Mouse (Mus musculus) spleen, postnatal 14 days (tissue): ENCODE measurements around the gene Irf8.

Source experiments
- DNase-seq, 2 experiments: peaks; one replicate each; pipeline ENCODE4 v3.0.0; 2021 to 2022; ENCODE audit warnings: low spot score in 2 of 2

Irf8 gene

DNA sequence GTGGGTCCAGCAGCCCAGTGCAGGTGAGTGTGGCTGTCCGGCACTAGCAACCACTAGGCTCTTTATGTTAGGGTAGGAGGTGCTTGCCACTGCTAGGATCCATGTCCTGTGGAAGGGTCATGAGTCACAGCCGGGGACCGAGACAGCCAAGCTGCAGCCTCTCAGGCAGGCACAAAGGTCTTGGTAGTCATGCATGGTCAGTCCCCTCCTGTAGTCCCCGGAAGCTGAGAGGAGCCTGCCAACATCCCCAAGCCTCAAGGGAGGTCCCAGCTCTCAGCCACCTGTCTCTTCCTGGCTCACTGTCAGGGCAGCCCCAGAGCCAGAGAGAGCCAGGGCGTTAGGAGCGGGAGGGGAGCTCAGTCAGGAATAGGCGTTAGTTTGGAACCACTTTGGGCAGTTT is 11.1 kb downstream of the Irf8 start:
- no peak for DNase-seq

DNA sequence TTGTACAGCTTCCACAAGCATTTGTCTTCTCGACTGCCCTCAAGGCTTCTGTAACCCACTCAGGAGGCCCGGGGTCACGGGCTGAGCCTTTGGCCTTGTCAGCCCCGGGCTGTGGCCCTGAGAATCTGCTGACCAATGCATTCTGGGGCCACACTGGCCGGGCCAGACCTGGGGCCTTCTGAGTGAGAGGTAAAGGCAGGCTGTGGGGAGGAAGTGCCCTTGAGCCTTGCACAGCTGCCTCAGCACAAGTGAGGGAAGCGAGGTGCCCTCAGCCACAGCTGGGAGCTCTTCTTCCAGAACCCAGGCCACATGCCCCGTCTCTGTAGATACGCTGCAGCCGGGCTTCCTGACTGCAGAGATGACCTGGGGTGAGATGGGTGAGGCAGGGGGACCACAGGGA is 14.5 kb downstream of the Irf8 start:
- DNase-seq, result no peak

DNA sequence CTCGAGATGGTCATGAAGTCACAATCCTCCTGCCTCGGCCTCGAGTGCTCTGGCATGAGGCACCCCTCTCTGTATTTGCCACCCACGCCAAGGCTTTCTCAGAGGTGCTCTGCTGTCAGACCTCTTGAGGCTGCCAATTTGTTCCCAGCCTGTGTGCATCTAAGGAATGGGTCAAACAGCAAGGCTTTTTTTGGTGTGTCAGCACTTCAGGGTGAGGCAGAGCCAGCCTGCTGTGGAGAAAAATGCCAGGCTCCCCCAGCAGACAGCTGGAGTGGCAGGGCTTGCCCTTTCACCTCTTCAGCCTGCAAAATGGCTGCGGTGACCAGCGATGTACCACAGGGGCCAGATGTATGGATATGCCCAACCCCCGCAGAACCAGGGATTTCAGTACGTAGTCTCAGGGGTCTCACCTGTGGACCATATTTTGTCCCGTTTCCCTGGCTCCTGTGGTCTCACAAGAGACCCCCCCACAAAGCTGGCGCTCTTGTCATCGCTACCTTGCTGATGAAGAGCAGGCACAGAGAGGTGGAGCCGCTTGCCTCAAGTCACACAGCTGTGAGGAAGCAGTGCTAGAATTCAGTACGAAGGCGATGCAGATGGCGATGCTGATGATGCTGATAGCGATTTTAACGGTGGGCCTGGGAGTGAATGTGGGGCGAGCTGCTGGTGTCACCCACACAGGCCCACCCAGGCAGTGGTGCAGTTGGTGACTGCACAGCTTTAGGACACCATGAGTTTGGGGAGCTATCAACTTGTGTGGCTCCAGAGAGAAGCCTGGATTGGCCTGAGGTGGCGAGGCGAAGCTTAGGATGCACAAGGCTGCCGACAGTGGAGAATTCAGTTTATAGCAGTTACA is 15.3 kb downstream of the Irf8 start:
- no peak for DNase-seq

DNA sequence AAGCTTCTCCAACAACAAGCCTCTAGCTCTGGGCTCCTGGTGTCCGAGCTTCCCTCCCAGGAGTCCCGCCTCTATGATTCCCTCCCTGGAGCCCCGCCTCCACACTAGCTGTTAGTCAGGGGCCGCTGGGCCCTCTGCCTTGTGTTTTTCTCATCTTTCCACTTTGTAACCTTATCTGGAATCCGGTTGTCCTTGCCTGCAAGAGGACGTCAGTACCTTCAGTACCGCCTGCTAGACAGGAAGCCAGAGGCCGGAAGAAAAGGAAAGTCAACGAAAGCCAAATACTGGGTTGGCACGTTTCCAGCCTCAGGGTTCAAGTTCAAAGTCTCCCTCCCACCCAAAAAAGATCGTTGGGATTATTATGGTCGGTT is 15.9 kb downstream of the Irf8 start:
- DNase-seq, result no peak

DNA sequence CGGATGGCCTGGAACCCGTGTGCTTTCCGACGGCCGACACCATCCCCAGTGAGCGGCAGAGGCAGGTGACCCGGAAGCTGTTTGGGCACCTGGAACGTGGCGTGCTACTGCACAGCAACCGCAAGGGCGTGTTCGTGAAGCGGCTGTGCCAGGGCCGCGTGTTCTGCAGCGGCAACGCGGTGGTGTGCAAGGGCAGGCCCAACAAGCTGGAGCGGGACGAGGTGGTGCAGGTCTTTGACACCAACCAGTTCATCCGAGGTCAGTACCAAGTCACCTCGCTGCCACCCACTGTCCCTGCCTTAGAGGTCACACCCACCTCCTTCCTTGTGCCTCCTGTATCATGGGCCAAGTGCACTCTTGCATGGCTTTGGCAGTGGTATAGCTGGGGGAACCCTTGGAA is 17.3 kb downstream of the Irf8 start:
- DNase-seq, result no peak

DNA sequence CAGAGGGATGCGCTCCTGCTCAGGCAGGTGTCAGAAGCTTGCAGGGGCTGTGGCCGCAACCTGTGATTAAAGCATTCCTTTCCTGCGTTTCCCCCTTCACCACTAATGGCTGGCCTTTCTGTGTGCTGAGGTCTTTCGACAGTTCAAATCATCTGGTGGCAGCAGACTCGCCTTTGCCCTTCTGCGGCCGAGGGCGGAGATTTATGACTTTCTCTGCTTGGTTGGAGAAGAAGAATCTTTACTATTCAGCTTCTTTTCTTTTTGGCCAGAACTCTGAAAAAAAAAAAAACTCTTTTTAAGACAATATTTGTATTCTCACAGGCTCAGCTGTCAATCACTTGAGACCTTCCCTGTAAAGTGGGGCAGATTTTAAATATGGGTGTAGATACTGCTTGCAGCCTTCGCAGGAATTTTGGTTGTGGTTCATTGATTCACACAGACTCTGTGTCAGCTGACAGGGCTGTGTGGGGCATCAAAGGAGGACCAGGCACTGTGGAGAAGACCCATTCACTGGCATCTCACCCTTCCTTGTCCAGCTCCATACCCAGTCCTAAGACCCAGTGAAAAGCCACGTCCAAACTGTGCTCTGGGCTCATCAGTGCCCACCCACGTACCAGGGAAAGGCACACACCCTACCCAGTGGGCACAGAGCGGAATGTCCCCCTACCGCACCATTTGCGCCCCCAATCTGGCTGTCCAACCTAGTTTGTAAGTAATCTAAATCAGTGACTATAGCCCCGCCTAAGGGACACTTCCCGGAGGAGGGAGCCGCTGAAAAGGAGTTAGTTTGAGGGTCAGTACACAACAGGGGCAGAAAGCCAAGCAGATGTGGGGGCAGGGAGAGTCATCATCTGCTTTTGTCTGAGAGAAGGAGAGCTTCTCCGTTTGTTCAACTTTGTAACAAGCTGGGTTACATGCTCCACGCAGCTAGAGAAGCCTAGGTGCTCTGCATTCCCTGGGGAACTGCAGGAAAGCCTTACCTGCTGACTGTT is 19.4 kb downstream of the Irf8 start:
- DNase-seq, result no peak

DNA sequence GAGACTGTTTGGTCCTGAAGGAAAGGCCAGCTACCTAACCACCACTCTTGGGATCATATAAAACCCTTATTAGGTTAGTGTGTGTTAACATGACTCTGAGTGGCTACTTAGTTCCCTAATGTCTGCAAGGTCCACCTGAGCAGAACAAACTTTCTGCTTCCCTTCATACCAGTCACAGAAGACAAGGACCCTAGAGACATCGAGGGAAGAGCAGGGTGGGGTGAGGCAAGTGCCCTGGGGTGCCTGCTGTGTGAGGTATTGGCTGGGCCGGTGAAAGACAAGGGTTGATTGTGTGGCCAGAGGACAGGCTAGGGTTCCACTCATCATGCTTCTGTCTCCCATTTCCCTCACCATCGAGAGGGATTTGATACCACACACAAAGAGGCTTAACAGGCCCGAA is 21.8 kb downstream of the Irf8 start:
- DNase-seq, result no peak

DNA sequence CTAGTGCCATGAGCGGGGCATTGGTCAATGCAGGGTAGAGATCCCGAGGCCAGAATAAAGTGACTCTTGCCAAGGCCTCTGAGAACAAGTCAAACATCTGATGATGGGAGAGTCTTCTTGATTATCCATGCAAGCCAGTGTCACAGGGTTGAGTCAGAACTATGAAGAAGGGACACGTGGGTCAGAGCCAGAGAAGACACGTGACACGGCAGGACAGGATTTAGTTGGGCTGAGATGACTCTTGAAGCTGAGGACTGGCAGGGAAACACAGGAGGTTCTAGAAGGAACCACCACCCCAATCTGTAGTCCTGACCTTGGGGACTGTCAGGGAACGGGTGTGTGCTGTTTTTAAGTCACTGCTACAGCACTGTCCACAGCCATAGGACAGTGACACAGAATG is 23.7 kb downstream of the Irf8 start:
- no peak for DNase-seq

DNA sequence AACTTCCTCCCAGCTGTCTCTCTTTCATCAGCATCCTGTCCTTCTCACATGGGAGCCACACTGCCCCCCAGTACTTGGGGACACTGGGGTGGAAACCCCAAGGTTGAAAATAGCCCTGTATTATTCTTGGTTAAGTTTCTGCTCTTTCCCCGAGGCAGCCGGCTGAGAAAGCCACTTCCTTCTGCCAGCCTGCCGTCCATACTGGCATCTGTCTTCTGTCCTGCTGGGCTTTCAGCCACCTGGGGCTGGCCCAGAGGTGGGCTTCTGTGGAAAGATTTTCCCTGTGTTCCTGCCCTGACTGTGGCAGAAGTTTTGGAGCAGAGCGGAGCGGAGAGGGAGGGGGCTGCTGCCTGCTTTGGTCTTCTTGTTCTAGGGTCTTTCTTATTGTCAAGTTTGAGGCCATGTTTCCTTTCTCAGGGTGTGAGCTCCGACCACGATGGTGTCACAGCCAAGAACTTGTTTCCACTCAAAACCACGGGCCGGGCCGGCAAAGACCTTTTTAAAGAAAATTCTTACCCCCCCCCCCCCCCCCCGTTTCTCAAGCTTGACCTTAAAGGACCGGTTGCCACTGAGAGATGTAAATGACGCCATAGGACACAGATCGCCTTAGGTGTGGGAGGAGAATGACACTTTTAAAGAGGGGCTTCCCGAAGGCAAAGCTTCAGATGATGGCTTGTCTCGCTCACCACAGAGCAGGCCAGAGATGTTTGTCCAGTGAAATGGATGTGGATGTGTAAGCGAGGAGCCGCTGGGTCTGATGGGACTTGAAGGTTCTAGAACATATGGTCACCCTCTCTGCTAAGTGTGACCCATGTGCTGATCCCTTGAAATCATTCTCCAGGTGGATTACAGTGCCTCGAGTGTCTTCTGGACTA is 24.4 kb downstream of the Irf8 start:
- no peak for DNase-seq

DNA sequence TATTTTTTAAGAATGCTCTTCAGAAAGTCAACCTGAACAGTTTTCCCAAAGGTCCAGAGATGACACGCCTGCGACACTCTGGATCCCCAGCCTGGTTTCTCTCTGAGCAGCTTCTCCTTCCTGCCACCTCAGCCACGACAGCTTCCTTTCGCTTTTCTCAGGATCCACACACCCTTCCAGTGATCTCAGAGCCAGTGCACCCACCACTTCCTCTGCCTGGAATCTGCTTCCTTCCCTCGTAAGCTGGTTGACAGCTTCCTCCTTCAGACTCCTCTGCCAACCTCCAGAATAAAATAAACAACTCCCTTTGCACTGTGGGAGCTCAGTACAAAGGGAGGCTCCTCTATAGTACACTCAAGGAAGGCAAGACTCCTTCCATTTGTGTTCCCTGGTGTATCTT is 27.1 kb downstream of the Irf8 start:
- no peak for DNase-seq

DNA sequence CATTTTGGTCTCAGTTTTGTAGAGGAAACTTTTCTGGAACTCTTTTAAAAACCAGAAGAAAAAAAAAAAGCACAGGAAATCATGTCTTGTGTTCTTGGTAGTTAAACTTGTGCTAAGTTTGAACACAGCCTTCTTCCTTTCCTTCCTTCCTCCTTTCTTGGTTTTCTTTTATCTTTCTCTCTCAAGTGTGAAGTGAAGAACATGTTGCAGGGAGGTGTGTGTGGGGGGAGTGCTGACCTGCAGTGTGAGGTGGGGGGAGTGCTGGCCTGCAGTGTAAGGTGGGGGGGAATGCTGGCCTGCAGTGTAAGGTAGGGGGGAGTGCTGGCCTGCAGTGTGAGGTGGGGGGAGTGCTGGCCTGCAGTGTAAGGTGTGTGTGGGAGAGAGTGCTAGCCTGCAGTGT is 28.5 kb downstream of the Irf8 start:
- no peak for DNase-seq

DNA sequence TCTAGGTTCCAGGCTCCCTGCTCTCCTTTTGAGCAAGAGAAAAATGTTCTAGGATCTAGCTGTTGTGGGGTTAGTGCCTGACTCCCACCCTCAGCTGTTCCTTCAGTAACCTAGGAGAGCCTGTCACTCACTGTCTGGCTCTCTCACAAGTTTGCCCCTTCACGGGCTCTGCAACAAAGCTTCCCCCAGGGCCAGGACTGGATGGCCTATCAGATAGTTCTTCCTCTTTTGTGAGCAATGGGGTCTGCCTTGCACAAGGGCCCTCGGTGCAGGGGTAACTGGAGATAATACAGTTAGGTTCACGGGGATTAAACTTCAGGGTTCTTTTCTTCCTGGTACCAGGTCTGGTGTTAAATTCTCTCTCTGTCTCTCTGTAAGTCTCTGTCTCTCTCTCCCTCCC is 30.5 kb downstream of the Irf8 start:
- no peak for DNase-seq

DNA sequence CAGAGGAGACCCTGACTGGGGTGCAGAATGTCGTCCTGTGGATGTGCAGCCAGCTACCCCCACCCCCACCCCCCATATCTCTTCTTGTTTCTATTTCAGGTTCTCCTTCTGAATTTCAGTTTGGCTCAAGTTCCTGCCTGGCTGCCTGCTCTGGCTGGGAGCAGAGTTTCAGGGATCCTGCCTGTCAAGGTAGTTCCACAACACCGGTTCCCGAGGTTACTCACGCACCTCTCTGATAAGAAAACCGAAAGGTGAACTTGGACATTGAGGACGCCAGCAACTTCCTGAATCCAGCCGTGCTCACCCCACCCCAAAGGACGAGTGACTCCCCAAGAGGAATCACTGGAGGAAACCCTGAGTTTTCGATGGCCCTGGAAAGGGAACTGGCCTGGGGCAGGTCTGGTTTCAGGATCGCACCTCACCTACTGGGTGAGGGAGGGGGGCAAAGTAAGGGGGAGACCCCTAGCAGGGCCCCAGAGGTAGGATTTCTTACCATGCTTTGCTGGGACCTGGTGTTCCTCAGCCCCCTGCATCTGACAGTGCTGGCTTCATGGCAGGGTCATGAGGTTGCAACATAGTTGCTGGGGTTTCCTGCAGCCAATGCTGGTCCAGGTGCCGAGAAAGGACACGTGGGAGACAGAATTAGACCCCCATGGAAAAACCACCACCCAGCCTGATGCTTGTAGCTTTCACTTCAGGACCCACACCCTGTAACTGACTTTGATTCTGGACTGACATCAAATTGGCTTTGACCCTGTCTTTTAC is 32.5 kb downstream of the Irf8 start:
- no peak for DNase-seq

DNA sequence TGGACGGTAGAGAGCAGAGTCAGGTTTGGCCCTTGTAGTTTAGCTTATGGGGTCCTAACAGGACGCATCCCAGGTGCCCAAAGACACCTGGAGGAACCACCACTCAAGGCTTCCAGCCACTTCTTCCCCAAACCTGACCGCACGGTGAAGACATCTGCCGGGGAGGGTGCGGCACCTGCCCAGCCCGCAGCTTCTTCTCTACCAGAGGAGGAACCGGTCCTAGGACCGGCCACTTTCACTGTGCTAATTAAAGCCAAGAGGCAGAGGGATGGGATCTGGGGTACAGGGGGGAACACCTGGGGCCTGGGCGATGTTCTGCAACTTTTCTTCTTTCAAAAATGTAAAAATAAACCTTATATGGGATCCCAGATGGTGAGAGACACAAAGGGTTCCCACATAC is 41.0 kb downstream of the Irf8 start:
- DNase-seq, result no peak

DNA sequence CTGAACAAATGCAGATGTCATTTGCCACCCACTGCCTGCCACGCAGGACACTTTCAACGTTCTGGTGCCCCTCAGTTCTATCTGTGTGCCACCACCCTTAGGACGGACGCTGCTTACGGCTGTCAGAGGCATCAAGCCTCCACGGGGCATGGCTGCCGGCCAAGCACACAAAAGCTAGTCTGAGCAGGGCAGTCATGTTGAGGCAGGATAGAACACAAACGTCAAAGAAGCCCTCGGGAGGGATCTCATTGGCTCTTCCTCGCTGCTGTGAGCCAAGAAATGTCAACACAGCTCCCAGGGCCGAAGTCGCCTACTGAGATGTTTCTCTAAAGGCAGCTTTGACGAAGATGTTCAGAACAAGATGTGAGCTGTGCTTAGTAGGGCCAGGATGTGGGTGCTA is 41.6 kb downstream of the Irf8 start:
- DNase-seq, result no peak

DNA sequence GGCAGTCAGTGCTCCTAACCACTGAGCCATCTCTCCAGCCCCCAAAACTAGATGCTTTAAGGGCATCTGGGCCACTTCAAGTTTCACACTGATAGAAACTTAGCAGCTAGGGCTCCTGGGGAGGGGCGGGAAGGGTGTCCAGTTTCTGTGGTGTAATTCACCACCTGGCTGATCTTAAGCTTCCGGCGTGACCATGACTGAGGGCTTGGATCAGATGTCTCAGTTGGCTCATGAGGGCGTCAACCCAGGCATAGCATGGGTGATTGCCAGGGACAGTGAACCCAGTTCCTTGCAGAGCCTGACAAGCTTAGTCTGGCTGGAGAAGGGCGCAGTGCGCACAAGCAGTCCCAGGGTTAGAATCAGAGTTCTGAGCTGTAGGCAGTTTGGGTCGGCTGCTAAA is 42.9 kb downstream of the Irf8 start:
- DNase-seq, result no peak

DNA sequence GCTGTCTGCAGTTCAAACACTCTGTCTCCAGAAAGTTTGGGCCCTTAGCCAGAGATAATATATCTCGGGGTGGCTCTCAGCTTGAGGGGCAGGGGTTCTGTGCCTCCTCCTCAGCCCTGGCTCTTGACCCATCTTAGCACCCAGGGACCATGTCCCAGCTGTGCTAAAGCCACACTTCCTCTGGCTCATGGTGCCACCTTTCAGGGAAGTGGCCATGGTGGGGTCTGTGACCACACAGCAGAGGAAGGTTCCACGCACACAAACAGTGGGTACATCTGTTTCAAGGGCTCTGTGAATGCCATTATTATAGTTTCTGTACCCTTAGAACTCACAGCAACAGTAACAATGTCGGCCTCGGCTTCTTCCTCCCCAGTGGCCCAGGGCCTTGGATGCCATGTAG is 47.6 kb downstream of the Irf8 start:
- no peak for DNase-seq

DNA sequence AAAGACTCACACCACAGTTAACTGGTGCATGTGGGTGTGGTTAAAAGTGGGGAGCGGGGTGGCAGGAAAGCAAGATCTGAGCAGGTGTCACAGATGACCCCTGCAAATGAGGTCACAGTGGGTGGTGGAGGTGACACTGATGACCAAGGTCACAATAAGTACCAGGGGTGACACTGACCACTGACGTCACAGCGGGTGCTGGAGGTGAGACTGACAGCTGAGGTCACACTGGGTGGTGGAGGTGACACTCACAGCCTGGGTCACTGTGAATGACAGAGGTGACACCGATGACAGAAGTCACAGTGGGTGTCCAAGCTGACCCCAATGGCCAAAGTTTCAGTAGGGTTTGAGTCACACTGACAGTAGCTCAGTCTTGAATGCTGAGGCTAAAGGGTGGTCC is 50.6 kb downstream of the Irf8 start:
- DNase-seq, result no peak

DNA sequence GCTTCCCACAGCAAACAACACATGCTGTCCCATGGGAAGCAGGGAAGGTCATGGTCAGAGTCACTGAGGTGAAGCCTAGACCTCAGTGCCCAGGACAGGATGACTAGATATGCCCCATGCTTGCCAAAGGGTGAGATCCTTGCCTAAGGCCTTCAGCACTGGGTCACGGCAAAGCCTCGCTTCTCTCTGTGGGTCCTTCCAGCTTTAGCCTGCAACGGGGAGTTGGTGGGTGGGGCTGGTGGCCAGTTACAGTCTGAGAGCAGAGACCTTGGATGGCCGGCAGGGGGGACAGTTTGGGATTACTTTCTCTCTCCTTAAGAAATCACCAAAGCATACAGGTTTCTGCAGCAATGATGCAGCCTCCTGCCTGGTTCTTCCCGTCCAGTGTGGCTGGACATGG is 51.5 kb downstream of the Irf8 start:
- DNase-seq, result no peak

DNA sequence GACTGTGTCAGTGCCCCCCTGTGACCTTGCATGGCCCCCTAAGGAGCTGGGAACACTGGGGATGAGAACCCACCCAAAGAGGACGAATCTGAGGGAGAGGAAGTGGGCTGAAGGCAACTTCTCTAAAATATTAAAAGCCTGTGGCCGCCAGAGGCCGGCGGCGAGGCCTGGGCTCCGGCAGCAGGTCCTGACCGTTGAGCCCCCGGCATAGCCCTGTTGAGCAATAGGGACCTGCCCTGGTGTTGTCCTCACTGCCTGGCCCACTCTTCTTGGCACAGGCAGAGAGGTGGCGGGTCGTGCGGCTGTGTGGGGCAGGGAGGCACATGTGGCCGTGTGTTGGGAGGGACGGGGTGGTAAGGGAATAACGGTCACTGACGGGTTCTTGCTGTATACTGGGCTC is 56.6 kb downstream of the Irf8 start:
- no peak for DNase-seq

DNA sequence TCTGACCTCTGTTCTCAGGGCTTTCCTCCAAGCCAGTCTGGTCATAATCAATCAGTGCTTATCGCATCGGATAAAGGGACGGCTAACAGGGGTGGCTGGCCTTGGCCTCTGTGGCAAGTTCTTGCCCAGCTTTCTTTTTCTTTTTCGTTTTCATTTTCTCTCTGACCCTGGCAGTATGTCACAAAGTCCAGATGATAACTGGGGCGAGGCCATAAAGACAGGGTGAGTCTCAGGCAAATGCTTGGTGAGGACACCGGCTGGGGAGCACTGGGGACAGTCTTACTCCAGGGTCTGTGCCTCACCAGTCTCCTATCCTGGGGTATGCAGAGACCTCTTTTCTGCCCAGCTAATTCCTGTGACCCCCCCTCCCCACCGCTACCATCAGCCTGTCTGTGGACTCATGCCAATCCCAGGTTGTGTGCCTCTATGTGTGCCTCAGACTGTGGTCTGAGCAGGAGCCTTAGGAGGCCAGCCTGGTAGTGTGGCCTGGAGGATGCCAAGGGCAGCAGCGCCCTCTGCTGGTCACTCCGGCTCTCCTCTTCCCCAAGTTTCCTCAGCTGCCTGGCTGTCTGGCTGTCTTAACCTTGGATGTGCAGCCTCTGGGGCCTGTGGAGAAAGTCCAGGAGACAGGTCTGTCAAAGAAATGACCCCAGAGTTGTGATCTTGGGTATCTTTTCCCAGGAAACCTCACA is 59.9 kb downstream of the Irf8 start:
- DNase-seq, result peak; percentile 56 to 76
